Mouse (Mus musculus) heart, adult 10 weeks (tissue): ENCODE measurements around the gene Fbxo5. TPM values are rescaled to one million over a fixed set of nuclear protein-coding genes. Genes with fewer than 3 reads are reported as not detected.

Source experiments
- polyA plus RNA-seq: library from polyadenylated mRNA; stranded (reverse); fragments of 350-450 nt; fragmentation: Illumina TruSeq; extraction: RNeasy Lipid Tissue Mini Kit (QIAGEN cat#74804); gene quantifications from one replicate; pipeline ENCODE4 v1.2.3, GENCODE M21; 2014; ENCODE audit warnings: low read depth, low replicate concordance

Gene Fbxo5
- not detected for polyA plus RNA-seq

DNA sequence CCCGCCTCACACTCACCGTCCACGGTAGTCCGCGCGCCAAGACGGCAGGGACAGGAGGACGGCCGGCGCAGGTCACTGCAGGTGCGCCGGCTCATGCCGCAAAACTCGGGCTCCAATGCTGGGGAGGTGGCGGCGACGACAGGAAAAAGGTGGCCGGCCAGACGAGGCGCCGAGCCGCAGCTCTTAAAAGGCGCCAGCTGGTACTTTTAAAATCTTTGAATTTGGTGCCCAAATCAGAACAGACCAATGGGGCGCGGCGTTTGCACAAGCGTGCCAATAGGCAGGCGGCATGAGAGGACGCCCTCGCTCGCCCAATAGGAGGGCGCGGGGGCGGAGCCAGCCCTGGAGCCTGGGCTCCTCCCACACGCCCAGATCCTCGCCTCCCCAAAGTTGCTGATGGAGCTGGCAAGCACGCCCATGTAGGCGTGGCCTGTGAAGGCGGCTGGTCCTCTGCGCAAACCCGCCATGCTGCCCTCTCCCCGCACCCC, at the start of gene Fbxo5:
TSS of gene Fbxo5 (minus strand) at position 358 of the 488 bp plus-strand sequence.

GRCm38 (mm10) chr10:5823740-5824491, 18.5 kb upstream of the Fbxo5 start, which contains the start of gene Mtrf1l:
Gene Mtrf1l (minus strand): TSS chr10:5823910.

Other genes with a start within 250 kb of the Fbxo5 start
- gene Myct1, start 211.8 kb downstream of the Fbxo5 start, polyA plus RNA-seq, result 16.1 TPM
- gene Vip, start 166.4 kb downstream of the Fbxo5 start, polyA plus RNA-seq, result not detected
- gene Mtrf1l, start 18.3 kb upstream of the Fbxo5 start, polyA plus RNA-seq, result 18.9 TPM
- 0.76 TPM for gene Rgs17, start 116.8 kb upstream of the Fbxo5 start, polyA plus RNA-seq